Mouse (Mus musculus) liver, embryonic 18 days (tissue): Measurements from ENCODE around the gene Taf11. TPM values are rescaled to one million over a fixed set of nuclear protein-coding genes. Genes with fewer than 3 reads are reported as not detected.

Experiments
- polyA plus RNA-seq: library from polyadenylated mRNA; depleted of rRNA; stranded (reverse); fragments of >200 nt; gene quantifications from 2 replicates; pipeline ENCODE4 v1.2.3, GENCODE M21; 2012; rRNA removed

The Taf11 gene
- polyA plus RNA-seq: 12.1 and 13.3 TPM in 2 replicates

DNA sequence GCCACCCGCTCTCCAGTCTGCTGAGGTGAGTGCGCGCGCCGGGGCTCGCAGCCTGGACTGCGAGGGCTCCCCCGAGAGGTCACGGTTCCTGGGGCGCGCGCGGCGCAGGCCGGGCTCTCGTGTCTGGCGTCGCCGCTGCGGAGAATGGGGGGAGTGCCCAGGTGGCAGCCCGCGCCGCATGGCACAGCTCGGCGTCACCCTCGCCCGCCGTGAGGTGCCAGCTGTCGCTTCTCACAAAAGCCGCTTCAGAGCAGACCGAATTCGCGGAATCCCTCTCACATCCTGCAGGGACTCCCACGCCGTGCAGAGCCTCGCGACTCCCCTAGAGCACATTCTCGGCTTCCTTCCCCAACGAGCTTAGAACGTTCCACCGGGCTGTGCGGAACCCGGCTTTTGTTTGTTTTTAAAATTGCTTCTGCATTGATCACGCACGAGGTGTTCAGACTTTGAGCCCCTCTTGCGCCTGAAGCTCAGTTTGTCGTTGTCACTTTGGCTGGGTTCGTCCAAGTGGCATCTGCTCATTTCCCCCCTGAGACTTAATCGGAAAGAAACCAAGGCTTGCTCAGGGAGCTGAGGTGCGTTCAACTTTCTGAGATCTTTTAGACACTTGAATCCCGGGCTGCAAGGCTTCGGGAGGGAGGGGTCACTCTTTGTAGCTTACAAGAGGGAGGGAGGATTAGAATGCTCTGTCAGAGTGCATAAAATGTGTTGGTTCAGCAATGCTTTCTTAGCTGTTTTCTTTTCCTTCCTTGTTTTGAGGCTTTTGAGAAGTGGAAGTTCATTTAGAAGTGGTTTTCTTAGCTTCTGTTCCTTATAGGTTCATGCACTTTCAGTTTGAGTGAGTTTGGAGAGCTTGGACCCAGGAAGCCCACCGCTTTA is at the start of gene Taf11:
Gene Taf11, minus strand, starts transcription at position 223 of the 879 bp plus-strand sequence.

DNA sequence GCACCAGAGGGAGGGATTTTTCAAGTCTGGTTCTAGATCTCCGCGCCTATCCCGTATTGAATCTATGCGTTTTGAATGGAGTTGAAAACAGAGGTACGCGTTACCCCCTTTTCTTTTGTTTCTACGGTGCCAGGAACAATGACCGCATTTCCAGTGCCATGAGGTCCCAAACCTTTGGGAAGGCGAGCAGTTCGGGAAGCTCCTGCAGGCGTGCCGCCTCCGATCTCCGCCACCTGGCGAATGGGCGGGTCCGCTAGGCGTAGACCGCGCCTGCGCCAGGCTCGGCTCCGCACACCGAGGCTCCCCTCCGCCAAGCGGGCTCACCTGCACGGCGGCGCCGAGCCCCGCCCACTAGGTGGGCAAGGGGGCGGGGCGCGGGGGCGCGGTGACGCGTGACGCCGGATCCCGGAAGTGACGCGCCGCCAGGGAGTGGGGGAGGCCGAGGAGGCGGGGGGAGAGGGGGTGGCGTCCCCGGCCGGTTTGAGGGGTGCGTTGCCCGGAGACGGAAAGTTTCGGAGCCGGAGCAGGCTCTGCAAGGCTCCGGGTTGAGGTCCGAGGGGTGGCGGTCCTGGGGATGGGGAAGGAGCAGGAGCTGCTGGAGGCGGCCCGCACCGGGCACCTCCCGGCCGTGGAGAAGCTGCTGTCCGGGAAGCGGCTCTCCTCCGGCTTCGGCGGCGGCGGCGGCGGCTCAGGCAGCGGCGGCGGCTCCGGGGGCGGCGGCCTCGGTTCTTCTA is 589 bp downstream of the Taf11 start, which contains the start of gene Anks1:
Gene Anks1, plus strand, starts transcription at position 419 of the 734 bp plus-strand sequence.

DNA sequence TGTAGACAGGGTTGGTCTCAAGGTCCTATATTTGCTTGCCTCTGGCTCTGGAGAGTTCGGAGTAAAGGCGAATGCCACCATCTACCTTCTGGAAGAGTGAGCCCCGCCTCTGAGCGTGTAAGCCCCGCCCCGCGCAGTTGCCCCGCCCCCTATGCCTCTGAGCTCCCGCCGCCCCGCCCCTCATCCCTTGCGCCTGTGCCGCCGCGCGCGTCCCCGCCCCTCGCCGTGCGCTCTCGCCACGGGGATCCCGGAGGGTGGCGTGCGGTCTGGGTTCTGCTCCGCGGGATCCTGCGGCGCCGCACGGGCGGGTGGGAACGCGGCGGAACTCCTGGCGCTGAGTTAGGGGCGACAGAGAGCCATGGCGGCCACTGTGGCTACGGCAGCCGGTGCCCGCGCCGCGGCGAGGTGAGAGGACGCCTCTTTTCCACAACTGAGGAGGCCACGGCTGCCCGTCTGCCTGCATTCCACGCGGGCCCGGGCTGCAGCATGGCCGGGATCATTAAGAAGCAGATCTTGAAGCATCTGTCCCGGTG is 53.3 kb downstream of the Taf11 start, which contains the start of gene Uhrf1bp1:
Gene Uhrf1bp1, plus strand, starts transcription at position 177 of the 533 bp plus-strand sequence.

Other genes with a start within 250 kb of the Taf11 start
- 0.04 and 0.05 TPM in 2 replicates for gene Spdef, start 180.9 kb downstream of the Taf11 start, polyA plus RNA-seq
- gene D17Wsu92e, start 89.2 kb downstream of the Taf11 start, polyA plus RNA-seq: 27.7 and 29.9 TPM in 2 replicates
- gene Snrpc, start 71.7 kb downstream of the Taf11 start, polyA plus RNA-seq: 59.6 and 73.4 TPM in 2 replicates
- 4.3 and 5.4 TPM in 2 replicates for gene Uhrf1bp1, start 53.4 kb downstream of the Taf11 start, polyA plus RNA-seq
- 7.5 and 9.6 TPM in 2 replicates for gene Anks1, start 538 bp downstream of the Taf11 start, polyA plus RNA-seq
- gene Tcp11, start 170.8 kb upstream of the Taf11 start, polyA plus RNA-seq: 0.07 and 0.09 TPM in 2 replicates
- gene Scube3, start 232.3 kb upstream of the Taf11 start, polyA plus RNA-seq: 0.22 and 0.28 TPM in 2 replicates